Mouse (Mus musculus) forebrain, postnatal 0 days (tissue): ENCODE results near the gene Zfp691. TPM values are rescaled to one million over a fixed set of nuclear protein-coding genes. Genes with fewer than 3 reads are reported as not detected.

Experiments used
- ATAC-seq: fragments of 200-750 bp; cut with Nextera tagmentation; 2 replicates; pipeline ENCODE4 v1.8.0; 2017; ENCODE audit warnings: mild to moderate bottlenecking, moderate library complexity
- DNase-seq: peaks from one replicate; pipeline ENCODE4 v3.0.0-alpha.2; 2015
- H3K27ac ChIP-seq: fragments of 300-500 bp; sonication (generic); 2 replicates; pipeline ENCODE4 v1.5.1; 2014; ENCODE audit warnings: low read depth, mild to moderate bottlenecking, antibody characterized with exemption, low read length, moderate library complexity, mixed read lengths
- H3K27me3 ChIP-seq: fragments of 300-500 bp; sonication (generic); 2 replicates; pipeline ENCODE4 v1.6.1; 2014; ENCODE audit warnings: mild to moderate bottlenecking, low read length, mixed read lengths; ENCODE audit not compliant: insufficient read depth
- H3K36me3 ChIP-seq: fragments of 300-500 bp; sonication (generic); 2 replicates; pipeline ENCODE4 v1.6.1; 2014; ENCODE audit warnings: mild to moderate bottlenecking, moderate library complexity; ENCODE audit not compliant: insufficient read depth
- H3K4me1 ChIP-seq: fragments of 300-500 bp; sonication (generic); 2 replicates; pipeline ENCODE4 v1.6.1; 2014; ENCODE audit warnings: antibody characterized with exemption; ENCODE audit not compliant: insufficient read depth
- H3K4me2 ChIP-seq: fragments of 300-500 bp; sonication (generic); 2 replicates; pipeline ENCODE4 v1.6.1; 2014; ENCODE audit warnings: low read depth, mild to moderate bottlenecking, moderate library complexity
- H3K4me3 ChIP-seq: fragments of 300-500 bp; sonication (generic); 2 replicates; pipeline ENCODE4 v1.5.1; 2014; ENCODE audit warnings: low read depth, low read length, mixed read lengths
- H3K9ac ChIP-seq: fragments of 300-500 bp; sonication (generic); 2 replicates; pipeline ENCODE4 v1.6.1; 2014; ENCODE audit warnings: mild to moderate bottlenecking
- H3K9me3 ChIP-seq: fragments of 300-500 bp; sonication (generic); 2 replicates; pipeline ENCODE4 v1.6.1; 2016; ENCODE audit warnings: low read length
- CTCF ChIP-seq: sonication (generic); IDR thresholded peaks from 2 replicates; pipeline ENCODE4 v1.5.1; 2016; ENCODE audit warnings: antibody characterized with exemption, control low read depth, low read depth
- WGBS: fragments of 180-500 bp; shearing (Covaris S2); extraction: QIAGEN DNeasy Blood & Tissue Kit; methylation state at CpG from one replicate; pipeline ENCODE4 v1.1.7; 2014; 5-methylcytosine and 5-hydroxymethylcytosine counted together
- polyA plus RNA-seq: library from polyadenylated mRNA; unstranded; fragments of >200 nt; fragmentation: Nextera tagmentation; extraction: Ambion mirVana; gene quantifications from 2 replicates; pipeline ENCODE4 v1.2.1, GENCODE M21; 2015
- total RNA-seq: library from RNA; depleted of rRNA; stranded (reverse); fragments of >200 nt; gene quantifications from 2 replicates; pipeline ENCODE4 v1.2.3, GENCODE M21; 2014

Zfp691 gene
- total and polyA plus RNA-seq, 2 experiments from 2014 or later: 2.2 to 6.5 TPM

- Histone ChIP-seq H3K9ac (no peak overlapping the region), H3K36me3 (no peaks in the 10 kb centered on the region), H3K4me3 (no peak overlapping the region), H3K27me3 (no peaks in the 10 kb centered on the region), H3K9me3 (no peaks in the 10 kb centered on the region), H3K4me2 (no peak overlapping the region), H3K27ac (no peak overlapping the region), H3K4me1 (no peaks in the 10 kb centered on the region)
- no peak for DNase-seq
- no peak for ATAC-seq
- no peak for TF ChIP-seq CTCF
- WGBS: 98% methylated on average over 5 of the region's 5 CpGs
These were observed 26.6 kb downstream of the Zfp691 start for GRCm38 (mm10) chr4:119147347-119147746.

GRCm38 (mm10) chr4:119146816-119147215 lies 27.2 kb downstream of the Zfp691 start:
- Histone ChIP-seq H3K4me1 (no peaks in the 10 kb centered on the region), H3K27me3 (no peaks in the 10 kb centered on the region), H3K27ac (no peak overlapping the region), H3K4me2 (no peak overlapping the region), H3K36me3 (no peaks in the 10 kb centered on the region), H3K4me3 (no peak overlapping the region), H3K9me3 (no peaks in the 10 kb centered on the region), H3K9ac (no peak overlapping the region)
- no peak for TF ChIP-seq CTCF
- WGBS: 81% methylated on average over 7 of the region's 7 CpGs
- ATAC-seq: no peak
- DNase-seq: no peak

GRCm38 (mm10) chr4:119142230-119142871 lies 31.6 kb downstream of the Zfp691 start:
- H3K4me2 ChIP-seq: peak overlapping the region; percentile 44

GRCm38 (mm10) chr4:119141191-119141590 lies 32.8 kb downstream of the Zfp691 start:
- no peak overlapping the region for H3K4me2 ChIP-seq
- H3K4me3 ChIP-seq: no peak overlapping the region
- H3K9me3 ChIP-seq: no peaks in the 10 kb centered on the region
- 62% methylated on average over 10 of the region's 10 CpGs for WGBS
- 0 out of 2 replicates have a peak, but pooled peaks cover 5% of the 10 kb centered on the region for H3K4me1 ChIP-seq
- no peak for DNase-seq
- no peak overlapping the region for H3K27ac ChIP-seq
- no peak for TF ChIP-seq CTCF
- H3K36me3 ChIP-seq: peaks cover 3% of the 10 kb centered on the region; the same call in 1 of the 2 replicates
- no peak overlapping the region for H3K9ac ChIP-seq
- no peaks in the 10 kb centered on the region for H3K27me3 ChIP-seq
- ATAC-seq: no peak

More at GRCm38 (mm10) chr4:119142230-119142871, 31.6 kb downstream of the Zfp691 start:
- H3K9ac ChIP-seq: peak overlapping the region; percentile 33
- no peaks in the 10 kb centered on the region for H3K9me3 ChIP-seq
- no peaks in the 10 kb centered on the region for H3K27me3 ChIP-seq
- 25% methylated on average over 24 of the region's 24 CpGs for WGBS
- H3K4me1 ChIP-seq: 0 out of 2 replicates have a peak, but pooled peaks cover 5% of the 10 kb centered on the region
- TF ChIP-seq CTCF: peak; percentile 71
- H3K4me3 ChIP-seq: peak overlapping the region; percentile 11; the same call in 1 of the 2 replicates
- DNase-seq: peak; percentile 89
- peak; percentile 94 for ATAC-seq
- no peaks in the 10 kb centered on the region for H3K36me3 ChIP-seq
- H3K27ac ChIP-seq: peak overlapping the region; percentile 79

GRCm38 (mm10) chr4:119140126-119140525 lies 33.9 kb downstream of the Zfp691 start:
- 51% methylated on average over 3 of the region's 3 CpGs for WGBS
- Histone ChIP-seq H3K4me2 (no peak overlapping the region), H3K27ac (no peak overlapping the region), H3K9me3 (no peaks in the 10 kb centered on the region), H3K4me3 (no peak overlapping the region), H3K4me1 (0 out of 2 replicates have a peak, but pooled peaks cover 5% of the 10 kb centered on the region), H3K36me3 (peaks cover 12% of the 10 kb centered on the region; the same call in 1 of the 2 replicates), H3K9ac (no peak overlapping the region), H3K27me3 (no peaks in the 10 kb centered on the region)
- DNase-seq (no peak), ATAC-seq (no peak)
- TF ChIP-seq CTCF: peak; percentile 71

- 47% methylated on average over 8 of the region's 8 CpGs for WGBS
- Histone ChIP-seq H3K4me2 (peak overlapping the region; percentile 53), H3K36me3 (peaks cover 23% of the 10 kb centered on the region), H3K9ac (peak overlapping the region; percentile 39; the same call in 1 of the 2 replicates), H3K27me3 (no peaks in the 10 kb centered on the region), H3K4me3 (peak overlapping the region; percentile 24), H3K9me3 (no peaks in the 10 kb centered on the region), H3K27ac (peak overlapping the region; percentile 21; the same call in 1 of the 2 replicates), H3K4me1 (0 out of 2 replicates have a peak, but pooled peaks cover 5% of the 10 kb centered on the region)
- DNase-seq (no peak), ATAC-seq (no peak)
- no peak for TF ChIP-seq CTCF
These were observed 35.2 kb downstream of the Zfp691 start for GRCm38 (mm10) chr4:119138776-119139175.

GRCm38 (mm10) chr4:119138171-119138570 lies 35.8 kb downstream of the Zfp691 start:
- ATAC-seq: peak; percentile 75
- peak; percentile 83 for DNase-seq
- 0 out of 2 replicates have a peak, but pooled peaks cover 5% of the 10 kb centered on the region for H3K4me1 ChIP-seq
- H3K9me3 ChIP-seq: no peaks in the 10 kb centered on the region
- TF ChIP-seq CTCF: no peak
- H3K36me3 ChIP-seq: peaks cover 29% of the 10 kb centered on the region
- H3K4me2 ChIP-seq: peak overlapping the region; percentile 53
- H3K4me3 ChIP-seq: peak overlapping the region; percentile 24
- WGBS: 14% methylated on average over 18 of the region's 18 CpGs
- H3K9ac ChIP-seq: peak overlapping the region; percentile 39
- no peaks in the 10 kb centered on the region for H3K27me3 ChIP-seq
- peak overlapping the region; percentile 21; the same call in 1 of the 2 replicates for H3K27ac ChIP-seq
